Mouse (Mus musculus) regulatory T cell (primary cell): ENCODE measurements around the gene Ppt2.

Experiments used
- in situ Hi-C: fragments of 300-600 bp; cut with MboI, MseI; formaldehyde crosslinking; loops from one replicate; pipeline ENCODE4 v1.15.1; 2025; ENCODE audit warnings: high pct_unique_total_duplicates

The Ppt2 gene

GRCm38 (mm10) chr17:34657271-34657670, 29.0 kb upstream of the Ppt2 start:
- in situ Hi-C loops: no loop called here

- in situ Hi-C loops: no loop called here
Measured at GRCm38 (mm10) chr17:34656666-34657065, 28.4 kb upstream of the Ppt2 start.

GRCm38 (mm10) chr17:34655581-34655991, 27.3 kb upstream of the Ppt2 start:
- in situ Hi-C loops: no loop called here

- in situ Hi-C loops: no loop called here
Measured at GRCm38 (mm10) chr17:34655160-34655559, 26.9 kb upstream of the Ppt2 start.

- in situ Hi-C loops: no loop called here
Measured at GRCm38 (mm10) chr17:34654392-34654791, 26.1 kb upstream of the Ppt2 start.

GRCm38 (mm10) chr17:34653746-34654285, 25.5 kb upstream of the Ppt2 start:
- in situ Hi-C loops: no loop called here

- in situ Hi-C loops: no loop called here
Measured at GRCm38 (mm10) chr17:34652985-34653384, 24.7 kb upstream of the Ppt2 start.

- in situ Hi-C loops: no loop called here
Measured at GRCm38 (mm10) chr17:34652546-34652945, 24.2 kb upstream of the Ppt2 start.

- in situ Hi-C loops: no loop called here
Measured at GRCm38 (mm10) chr17:34651507-34652221, 23.4 kb upstream of the Ppt2 start.

GRCm38 (mm10) chr17:34650781-34651180, 22.5 kb upstream of the Ppt2 start:
- in situ Hi-C loops: no loop called here

GRCm38 (mm10) chr17:34649106-34649864, 21.0 kb upstream of the Ppt2 start:
- in situ Hi-C loops: loop anchor here (10.0 kb wide), 1 partner anchor 614 kb away; the partner anchor contains the start of genes Col11a2, Rxrb and Slc39a7

GRCm38 (mm10) chr17:34648141-34648890, 20.0 kb upstream of the Ppt2 start:
- in situ Hi-C loops: loop anchor here (10.0 kb wide), 1 partner anchor 614 kb away; the partner anchor contains the start of genes Col11a2, Rxrb and Slc39a7

- in situ Hi-C loops: loop anchor here (10.0 kb wide), 1 partner anchor 612 kb away; the partner anchor contains the start of genes Col11a2, Rxrb and Slc39a7
Measured at GRCm38 (mm10) chr17:34646906-34647787, 18.8 kb upstream of the Ppt2 start, which contains the start of gene Atf6b. Gene Atf6b (plus strand): TSS chr17:34647146.

- in situ Hi-C loops: loop anchor here (10.0 kb wide), 1 partner anchor 611 kb away; the partner anchor contains the start of genes Col11a2, Rxrb and Slc39a7
Measured at GRCm38 (mm10) chr17:34645831-34646511, 17.7 kb upstream of the Ppt2 start.

GRCm38 (mm10) chr17:34645256-34645829, 17.0 kb upstream of the Ppt2 start:
- in situ Hi-C loops: loop anchor here (10.0 kb wide), 1 partner anchor 611 kb away; the partner anchor contains the start of genes Col11a2, Rxrb and Slc39a7

- in situ Hi-C loops: loop anchor here (10.0 kb wide), 1 partner anchor 610 kb away; the partner anchor contains the start of genes Col11a2, Rxrb and Slc39a7
Measured at GRCm38 (mm10) chr17:34644608-34645007, 16.3 kb upstream of the Ppt2 start, which contains the start of gene Fkbpl. Gene Fkbpl (plus strand): TSS chr17:34644764.

GRCm38 (mm10) chr17:34643944-34644343, 15.6 kb upstream of the Ppt2 start:
- in situ Hi-C loops: loop anchor here (10.0 kb wide), 1 partner anchor 609 kb away; the partner anchor contains the start of genes Col11a2, Rxrb and Slc39a7

- in situ Hi-C loops: loop anchor here (10.0 kb wide), 1 partner anchor 609 kb away; the partner anchor contains the start of genes Col11a2, Rxrb and Slc39a7
Measured at GRCm38 (mm10) chr17:34643379-34643778, 15.1 kb upstream of the Ppt2 start.

GRCm38 (mm10) chr17:34641945-34642344, 13.6 kb upstream of the Ppt2 start:
- in situ Hi-C loops: loop anchor here (10.0 kb wide), 1 partner anchor 607 kb away; the partner anchor contains the start of genes Col11a2, Rxrb and Slc39a7
